Mouse (Mus musculus): Measurements from ENCODE around the gene Gm13199.

Gene Gm13199

GRCm38 (mm10) chr2:5862834-5863233, at the start of gene Gm13199:
Gene Gm13199 (minus strand): TSS chr2:5862934.
- DNase-seq (ENCODE audit: low spot score): no peak

- DNase-seq (ENCODE audit: low spot score): no peak
Measured at GRCm38 (mm10) chr2:5911282-5911965, 48.7 kb upstream of the Gm13199 start.

GRCm38 (mm10) chr2:5906625-5907024, 43.9 kb upstream of the Gm13199 start:
- peak; percentile 63 for DNase-seq (ENCODE audit: low spot score)

GRCm38 (mm10) chr2:5906092-5906491, 43.4 kb upstream of the Gm13199 start:
- DNase-seq (ENCODE audit: low spot score): no peak

GRCm38 (mm10) chr2:5900145-5900544, 37.4 kb upstream of the Gm13199 start:
- no peak for DNase-seq (ENCODE audit: low spot score)

GRCm38 (mm10) chr2:5894843-5895570, 32.3 kb upstream of the Gm13199 start, which contains the start of gene Sec61a2:
Gene Sec61a2 (minus strand): TSS chr2:5895432.
- peak; percentile 98 for DNase-seq (ENCODE audit: low spot score)

- DNase-seq (ENCODE audit: low spot score): no peak
Measured at GRCm38 (mm10) chr2:5894296-5894695, 31.6 kb upstream of the Gm13199 start.

- DNase-seq (ENCODE audit: low spot score): no peak
Measured at GRCm38 (mm10) chr2:5889412-5889811, 26.7 kb upstream of the Gm13199 start.

- DNase-seq (ENCODE audit: low spot score): no peak
Measured at GRCm38 (mm10) chr2:5888865-5889264, 26.1 kb upstream of the Gm13199 start.

- no peak for DNase-seq (ENCODE audit: low spot score)
Measured at GRCm38 (mm10) chr2:5877446-5877845, 14.7 kb upstream of the Gm13199 start.

GRCm38 (mm10) chr2:5869746-5870145, 7.0 kb upstream of the Gm13199 start:
- no peak for DNase-seq (ENCODE audit: low spot score)

- no peak for DNase-seq (ENCODE audit: low spot score)
Measured at GRCm38 (mm10) chr2:5867681-5868080, 4.9 kb upstream of the Gm13199 start.

GRCm38 (mm10) chr2:5851866-5852265, 10.9 kb downstream of the Gm13199 start:
- DNase-seq (ENCODE audit: low spot score): no peak

- no peak for DNase-seq (ENCODE audit: low spot score)
Measured at GRCm38 (mm10) chr2:5851116-5851515, 11.6 kb downstream of the Gm13199 start.

GRCm38 (mm10) chr2:5845826-5846225, 16.9 kb downstream of the Gm13199 start:
- DNase-seq (ENCODE audit: low spot score): peak; percentile 7

GRCm38 (mm10) chr2:5844873-5845631, 17.7 kb downstream of the Gm13199 start, which contains the start of the genes Nudt5 and Cdc123:
Gene Nudt5 (plus strand): TSS chr2:5845019.
Gene Cdc123 (minus strand): TSS chr2:5845164.
- peak; percentile 89 for DNase-seq (ENCODE audit: low spot score)

GRCm38 (mm10) chr2:5844181-5844872, 18.4 kb downstream of the Gm13199 start:
- no peak for DNase-seq (ENCODE audit: low spot score)

- no peak for DNase-seq (ENCODE audit: low spot score)
Measured at GRCm38 (mm10) chr2:5840815-5841214, 21.9 kb downstream of the Gm13199 start.

GRCm38 (mm10) chr2:5825265-5825913, 37.3 kb downstream of the Gm13199 start:
- DNase-seq (ENCODE audit: low spot score): no peak

GRCm38 (mm10) chr2:5824685-5825084, 38.0 kb downstream of the Gm13199 start:
- DNase-seq (ENCODE audit: low spot score): no peak

GRCm38 (mm10) chr2:5824213-5824612, 38.5 kb downstream of the Gm13199 start:
- DNase-seq (ENCODE audit: low spot score): no peak
